Mouse (Mus musculus): ENCODE results near the gene P2ry14.

DNA sequence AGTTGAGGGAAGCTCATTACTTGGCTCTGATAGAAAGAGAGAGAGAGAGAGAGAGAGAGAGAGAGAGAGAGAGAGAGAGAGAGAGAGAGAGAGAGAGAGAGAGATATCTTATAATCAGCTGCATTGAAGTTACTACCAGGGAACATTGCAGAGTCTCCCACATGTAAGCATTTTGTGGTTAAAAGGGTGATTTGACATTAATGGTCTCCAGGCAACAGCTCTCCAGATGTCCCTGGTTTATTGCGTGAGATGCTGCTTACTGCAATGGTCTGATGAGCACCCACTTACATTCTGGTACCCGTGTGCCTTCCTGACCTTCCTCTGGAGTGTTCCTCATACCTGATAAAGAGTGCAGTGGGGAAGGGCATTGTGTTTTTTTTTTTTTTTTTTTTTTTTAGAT, 1.5 kb upstream of the P2ry14 start:
- TF ChIP-seq CTCF (IDR thresholded peaks at IDR 0.05 in 2 of 3, conservative IDR thresholded peaks at IDR 0.05 in 1 of 3; ENCODE audit: control insufficient read depth in 1 of 3, insufficient read depth in 1 of 3, low read depth in 2 of 3, low read length in 3 of 3, poor library complexity in 1 of 3, severe bottlenecking in 1 of 3), result no peak
- no peak for TF ChIP-seq ZMIZ1 (IDR thresholded peaks at IDR 0.05; ENCODE audit: low read depth, low read length)
- no peak for TF ChIP-seq RAD21 (IDR thresholded peaks at IDR 0.05; ENCODE audit: low read depth, low read length)
- TF ChIP-seq MAFK (IDR thresholded peaks at IDR 0.05; ENCODE audit: borderline replicate concordance, low read depth, low read length), result no peak
- no peak for TF ChIP-seq POLR2A (IDR thresholded peaks at IDR 0.05; ENCODE audit: control insufficient read depth in 1 of 2, insufficient read depth in 1 of 2, low read depth in 1 of 2, low read length in 2 of 2, poor library complexity in 1 of 2)
- no peak for TF ChIP-seq CHD1 (IDR thresholded peaks at IDR 0.05; ENCODE audit: low read depth, low read length)
